Mouse (Mus musculus) limb, embryonic 11.5 days (tissue): ENCODE measurements around the gene Pdzph1. TPM values are rescaled to one million over a fixed set of nuclear protein-coding genes. Genes with fewer than 3 reads are reported as not detected.

ENCODE experiments used
- ATAC-seq: fragments of 200-750 bp; cut with Nextera tagmentation; 2 replicates; pipeline ENCODE4 v1.8.0; 2017; ENCODE audit warnings: low read depth; ENCODE audit not compliant: insufficient number of reproducible peaks, low FRiP score, low TSS enrichment
- DNase-seq: peaks from one replicate; pipeline ENCODE4 v3.0.0-alpha.2; 2015; ENCODE audit warnings: low spot score
- H3K27ac ChIP-seq: fragments of 300-500 bp; sonication (generic); replicated peaks from 2 replicates; pipeline ENCODE4 v1.5.1; 2014; ENCODE audit warnings: low read depth, mild to moderate bottlenecking, low read length
- H3K27me3 ChIP-seq: fragments of 300-500 bp; sonication (generic); 2 replicates; pipeline ENCODE4 v1.6.1; 2014; ENCODE audit warnings: mild to moderate bottlenecking, low read length, mixed read lengths; ENCODE audit not compliant: control insufficient read depth, insufficient read depth
- H3K36me3 ChIP-seq: fragments of 300-500 bp; sonication (generic); 2 replicates; pipeline ENCODE4 v1.6.1; 2014; ENCODE audit warnings: mild to moderate bottlenecking, low read length, moderate library complexity, mixed read lengths; ENCODE audit not compliant: control insufficient read depth, insufficient read depth
- H3K4me1 ChIP-seq: fragments of 300-500 bp; sonication (generic); 2 replicates; pipeline ENCODE4 v1.6.1; 2014; ENCODE audit warnings: low read length, mixed read lengths; ENCODE audit not compliant: control insufficient read depth, insufficient read depth
- H3K4me2 ChIP-seq: fragments of 300-500 bp; sonication (generic); 2 replicates; pipeline ENCODE4 v1.6.1; 2014; ENCODE audit warnings: low read depth, mild to moderate bottlenecking, moderate library complexity; ENCODE audit not compliant: severe bottlenecking
- H3K4me3 ChIP-seq: fragments of 300-500 bp; sonication (generic); 2 replicates; pipeline ENCODE4 v1.5.1; 2014; ENCODE audit warnings: low read depth, low read length
- H3K9ac ChIP-seq: fragments of 300-500 bp; sonication (generic); 2 replicates; pipeline ENCODE4 v1.6.1; 2014; ENCODE audit warnings: mild to moderate bottlenecking, low read length
- H3K9me3 ChIP-seq: fragments of 300-500 bp; sonication (generic); 2 replicates; pipeline ENCODE4 v1.6.1; 2016; ENCODE audit warnings: low read length; ENCODE audit not compliant: control insufficient read depth
- WGBS: fragments of 180-500 bp; shearing (Covaris S2); extraction: QIAGEN DNeasy Blood & Tissue Kit; methylation state at CpG from one replicate; pipeline ENCODE4 v1.1.7; 2014; 5-methylcytosine and 5-hydroxymethylcytosine counted together
- polyA plus RNA-seq: library from polyadenylated mRNA; unstranded; fragments of >200 nt; fragmentation: Nextera tagmentation; extraction: Ambion mirVana; gene quantifications from 2 replicates; pipeline ENCODE4 v1.2.1, GENCODE M21; 2014

The Pdzph1 gene
- not detected in 2 replicates for polyA plus RNA-seq

GRCm38 (mm10) chr17:58991275-58991674 lies at the start of gene Pdzph1:
TSS of gene Pdzph1 (minus strand) at chr17:58991375.
- DNase-seq (no peak), ATAC-seq (no peak)
- H3K27ac ChIP-seq: no peak within 1 kb of the TSS
- H3K9ac ChIP-seq: no peak within 1 kb of the TSS
- H3K36me3 ChIP-seq: no peaks in the 10 kb centered on the region
- H3K27me3 ChIP-seq: no peaks in the 10 kb centered on the region
- H3K9me3 ChIP-seq: no peaks in the 10 kb centered on the region
- no peak within 1 kb of the TSS for H3K4me3 ChIP-seq
- H3K4me2 ChIP-seq: no peak within 1 kb of the TSS
- no peaks in the 10 kb centered on the region for H3K4me1 ChIP-seq
- 90% methylated on average over 6 of the region's 6 CpGs for WGBS

GRCm38 (mm10) chr17:59039754-59040153 lies 48.6 kb upstream of the Pdzph1 start:
- Histone ChIP-seq H3K27ac (no peak overlapping the region), H3K36me3 (no peaks in the 10 kb centered on the region), H3K9ac (no peak overlapping the region), H3K9me3 (no peaks in the 10 kb centered on the region), H3K27me3 (no peaks in the 10 kb centered on the region), H3K4me2 (no peak overlapping the region), H3K4me1 (no peaks in the 10 kb centered on the region), H3K4me3 (no peak overlapping the region)
- ATAC-seq (no peak), DNase-seq (no peak)
- WGBS: 51% methylated on average over 5 of the region's 5 CpGs

- H3K4me1 ChIP-seq: no peaks in the 10 kb centered on the region
- H3K9me3 ChIP-seq: no peaks in the 10 kb centered on the region
- no peak overlapping the region for H3K9ac ChIP-seq
- ATAC-seq: no peak
- WGBS: 85% methylated on average over 3 of the region's 3 CpGs
- H3K36me3 ChIP-seq: no peaks in the 10 kb centered on the region
- H3K27ac ChIP-seq: no peak overlapping the region
- no peaks in the 10 kb centered on the region for H3K27me3 ChIP-seq
- no peak for DNase-seq
- H3K4me2 ChIP-seq: no peak overlapping the region
- H3K4me3 ChIP-seq: no peak overlapping the region
These were observed 42.3 kb upstream of the Pdzph1 start for GRCm38 (mm10) chr17:59033445-59033844.

GRCm38 (mm10) chr17:59026336-59026735 lies 35.2 kb upstream of the Pdzph1 start:
- DNase-seq (no peak), ATAC-seq (no peak)
- Histone ChIP-seq H3K9me3 (no peaks in the 10 kb centered on the region), H3K4me2 (no peak overlapping the region), H3K4me1 (no peaks in the 10 kb centered on the region), H3K9ac (no peak overlapping the region), H3K36me3 (no peaks in the 10 kb centered on the region), H3K27me3 (no peaks in the 10 kb centered on the region), H3K4me3 (no peak overlapping the region), H3K27ac (no peak overlapping the region)
- 73% methylated on average over 3 of the region's 3 CpGs for WGBS

GRCm38 (mm10) chr17:59024502-59024901 lies 33.3 kb upstream of the Pdzph1 start:
- Histone ChIP-seq H3K9ac (no peak overlapping the region), H3K9me3 (no peaks in the 10 kb centered on the region), H3K4me3 (no peak overlapping the region), H3K27ac (no peak overlapping the region), H3K27me3 (no peaks in the 10 kb centered on the region), H3K4me1 (no peaks in the 10 kb centered on the region), H3K4me2 (no peak overlapping the region), H3K36me3 (no peaks in the 10 kb centered on the region)
- DNase-seq (no peak), ATAC-seq (no peak)
- 20% methylated on average over 6 of the region's 6 CpGs for WGBS

- H3K27me3 ChIP-seq: no peaks in the 10 kb centered on the region
- no peaks in the 10 kb centered on the region for H3K9me3 ChIP-seq
- no peak overlapping the region for H3K27ac ChIP-seq
- 61% methylated on average over 5 of the region's 5 CpGs for WGBS
- H3K4me1 ChIP-seq: no peaks in the 10 kb centered on the region
- no peak for ATAC-seq
- no peak overlapping the region for H3K9ac ChIP-seq
- no peaks in the 10 kb centered on the region for H3K36me3 ChIP-seq
- H3K4me2 ChIP-seq: no peak overlapping the region
- no peak for DNase-seq
- H3K4me3 ChIP-seq: no peak overlapping the region
These were observed 32.8 kb upstream of the Pdzph1 start for GRCm38 (mm10) chr17:59023971-59024370.

- DNase-seq: no peak
- no peak for ATAC-seq
- H3K9ac ChIP-seq: no peak overlapping the region
- H3K4me2 ChIP-seq: no peak overlapping the region
- no peak overlapping the region for H3K4me3 ChIP-seq
- no peak overlapping the region for H3K27ac ChIP-seq
- no peaks in the 10 kb centered on the region for H3K4me1 ChIP-seq
- H3K9me3 ChIP-seq: no peaks in the 10 kb centered on the region
- 79% methylated on average over 4 of the region's 4 CpGs for WGBS
- no peaks in the 10 kb centered on the region for H3K27me3 ChIP-seq
- no peaks in the 10 kb centered on the region for H3K36me3 ChIP-seq
These were observed 27.5 kb upstream of the Pdzph1 start for GRCm38 (mm10) chr17:59018666-59019065.

GRCm38 (mm10) chr17:59013091-59013459 lies 21.9 kb upstream of the Pdzph1 start, which contains the start of gene Nudt12:
TSS of gene Nudt12 (minus strand) at chr17:59013372.
- Histone ChIP-seq H3K27me3 (no peaks in the 10 kb centered on the region), H3K9ac (peak within 1 kb of the TSS; percentile 56), H3K4me2 (peak within 1 kb of the TSS; percentile 61), H3K36me3 (no peaks in the 10 kb centered on the region), H3K9me3 (no peaks in the 10 kb centered on the region), H3K4me1 (no peaks in the 10 kb centered on the region), H3K4me3 (peak within 1 kb of the TSS; percentile 48), H3K27ac (no peak within 1 kb of the TSS)
- under 1% methylated on average over 22 of the region's 22 CpGs for WGBS
- ATAC-seq (peak; percentile 76; the same call in 1 of the 2 replicates), DNase-seq (peak; percentile 69)

- Histone ChIP-seq H3K27me3 (no peaks in the 10 kb centered on the region), H3K27ac (no peak overlapping the region), H3K36me3 (no peaks in the 10 kb centered on the region), H3K9ac (peak overlapping the region; percentile 56), H3K4me1 (no peaks in the 10 kb centered on the region), H3K9me3 (no peaks in the 10 kb centered on the region), H3K4me2 (peak overlapping the region; percentile 61), H3K4me3 (peak overlapping the region; percentile 48)
- peak; percentile 74 for ATAC-seq
- 16% methylated on average over 15 of the region's 15 CpGs for WGBS
- no peak for DNase-seq
These were observed 21.4 kb upstream of the Pdzph1 start for GRCm38 (mm10) chr17:59012421-59013090.
